Mouse (Mus musculus) adrenal gland, postnatal 0 days (tissue): Measurements from ENCODE around the gene Ssxb6. TPM values are rescaled to one million over a fixed set of nuclear protein-coding genes. Genes with fewer than 3 reads are reported as not detected.

Experiments used
- polyA plus RNA-seq: library from polyadenylated mRNA; unstranded; fragments of >200 nt; fragmentation: Nextera tagmentation; extraction: Ambion mirVana; gene quantifications from 2 replicates; pipeline ENCODE4 v1.2.1, GENCODE M21; 2015

The Ssxb6 gene
- polyA plus RNA-seq: not detected in 2 replicates

DNA sequence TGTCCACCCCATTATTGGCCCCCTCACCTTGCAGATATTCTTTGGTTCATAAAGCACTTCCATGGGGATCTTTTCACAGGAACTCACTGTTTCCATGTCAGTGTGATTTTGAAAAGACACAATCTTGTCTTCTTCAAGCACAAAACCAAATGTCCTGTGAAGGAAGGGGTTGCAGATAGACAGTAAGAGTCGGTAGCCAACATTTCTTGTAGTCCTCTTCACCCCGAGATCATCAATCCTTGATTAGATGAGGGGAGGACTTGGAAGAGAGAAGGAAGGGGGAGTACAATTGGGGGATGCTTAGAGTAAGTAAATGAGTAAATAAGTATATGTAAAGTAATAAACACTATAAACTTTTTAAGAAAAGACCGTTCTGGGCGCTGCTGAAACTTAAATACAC lies at the start of gene Ssxb6:
Ssxb6 (minus strand) TSS at position 101 of the 400 bp plus-strand sequence.

DNA sequence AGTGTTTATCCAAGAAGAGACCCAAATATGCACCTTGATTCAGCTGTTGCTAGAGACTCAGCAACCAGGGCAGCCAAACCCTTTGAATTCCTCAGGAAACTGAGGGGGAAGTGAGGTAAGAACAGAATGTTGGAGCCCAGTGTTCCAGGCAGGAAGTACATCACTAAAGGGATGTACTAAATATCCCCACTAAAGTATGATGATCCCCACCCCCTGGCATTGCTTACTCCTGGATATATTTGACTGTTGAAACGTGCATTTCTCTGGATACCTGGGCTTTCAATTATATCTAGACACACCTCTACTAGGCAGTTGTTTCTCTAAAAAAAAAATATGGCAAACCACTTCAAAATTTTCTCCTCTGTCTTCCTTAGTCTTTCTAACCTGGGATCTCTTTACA lies 43.7 kb upstream of the Ssxb6 start, which contains the start of gene Ssxb3:
Ssxb3 (minus strand) TSS at position 101 of the 400 bp plus-strand sequence.

DNA sequence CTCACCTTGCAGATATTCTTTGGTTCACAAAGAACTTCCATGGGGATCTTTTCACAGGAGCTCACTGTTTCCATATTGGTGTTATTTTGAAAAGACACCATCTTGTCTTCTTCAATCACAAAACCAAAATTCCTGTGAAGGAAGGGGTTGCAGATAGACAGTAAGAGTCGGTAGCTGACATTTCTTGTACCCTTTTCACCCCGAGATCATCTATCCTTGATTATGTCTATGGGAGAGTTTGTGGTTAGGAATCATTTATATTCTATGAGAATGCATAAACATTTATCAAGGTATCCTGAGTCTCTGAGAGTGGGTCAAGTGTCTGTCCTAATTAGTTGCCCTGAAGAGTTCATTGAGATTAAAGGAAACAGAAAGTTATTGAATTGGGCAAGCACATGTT lies 23.2 kb downstream of the Ssxb6 start, which contains the start of gene Gm14459:
Gm14459 (minus strand) TSS at position 101 of the 400 bp plus-strand sequence.

Other genes with a start within 250 kb of the Ssxb6 start
- gene Ssxb10, start 220.8 kb downstream of the Ssxb6 start, polyA plus RNA-seq: not detected in 2 replicates
- gene Ssxb9, start 181.3 kb downstream of the Ssxb6 start, polyA plus RNA-seq: not detected in 2 replicates
- gene Ssxb1, start 134.9 kb downstream of the Ssxb6 start, polyA plus RNA-seq: not detected in 2 replicates
- not detected in 2 replicates for gene Ssxb2, start 86.5 kb downstream of the Ssxb6 start, polyA plus RNA-seq
- gene Gm14459, start 23.3 kb downstream of the Ssxb6 start, polyA plus RNA-seq: not detected in 2 replicates
- gene Ssxb3, start 43.6 kb upstream of the Ssxb6 start, polyA plus RNA-seq: not detected in 2 replicates
- gene Ssxb8, start 142.6 kb upstream of the Ssxb6 start, polyA plus RNA-seq: not detected in 2 replicates
- gene Ssx9, start 200.2 kb upstream of the Ssxb6 start, polyA plus RNA-seq: not detected in 2 replicates